Mouse (Mus musculus) megakaryocyte progenitor cell, adult 5-6 weeks (primary cell): ENCODE measurements around the gene Gm27029. TPM values are rescaled to one million over a fixed set of nuclear protein-coding genes. Genes with fewer than 3 reads are reported as not detected.
"Not testable (repeated sequence)": the region's sequence is repeated elsewhere in the genome, so short reads cannot be mapped to it uniquely, and the experiment has no call there.

Source experiments
- ATAC-seq: replicated peaks from 2 replicates; pipeline ENCODE4 v1.8.0; 2016; ENCODE audit warnings: mild to moderate bottlenecking, moderate TSS enrichment, inconsistent platforms; ENCODE audit not compliant: poor library complexity
- total RNA-seq, 2 experiments: library from RNA; stranded (forward) in 1 of 2; stranded (reverse) in 1 of 2; fragments of 157-497, 149-512 nt in 1 of 2; fragments of 200-1000 nt in 1 of 2; gene quantifications; 2 replicates each; pipeline versions ENCODE4 v1.2.3 to v1.2.4; 2015 to 2017

The Gm27029 gene
- total RNA-seq (2015) (3.9 and 5.4 TPM in 2 replicates), total RNA-seq (2017) (0.25 and 1.6 TPM in 2 replicates)

- 0 out of 2 replicates have a peak, but pooled peaks have one; percentile 5 for ATAC-seq
Observed at GRCm38 (mm10) chr11:101424105-101424851, at the start of gene Gm27029. Gene Gm27029, minus strand, starts transcription at chr11:101424796.

- no peak for ATAC-seq
Observed at GRCm38 (mm10) chr11:101474298-101474697, 49.7 kb upstream of the Gm27029 start.

- not testable (repeated sequence) for ATAC-seq
Observed at GRCm38 (mm10) chr11:101473686-101474085, 49.1 kb upstream of the Gm27029 start.

GRCm38 (mm10) chr11:101472336-101472735 lies 47.7 kb upstream of the Gm27029 start:
- ATAC-seq = no peak

GRCm38 (mm10) chr11:101471926-101472325 lies 47.3 kb upstream of the Gm27029 start:
- ATAC-seq = no peak

- ATAC-seq = no peak
Observed at GRCm38 (mm10) chr11:101470206-101470605, 45.6 kb upstream of the Gm27029 start.

GRCm38 (mm10) chr11:101469155-101469554 lies 44.6 kb upstream of the Gm27029 start:
- ATAC-seq = no peak

GRCm38 (mm10) chr11:101468731-101469130 lies 44.1 kb upstream of the Gm27029 start:
- ATAC-seq = no peak

- ATAC-seq = no peak
Observed at GRCm38 (mm10) chr11:101468263-101468688, 43.7 kb upstream of the Gm27029 start.

GRCm38 (mm10) chr11:101467477-101468262 lies 43.1 kb upstream of the Gm27029 start:
- ATAC-seq = peak; percentile 42

GRCm38 (mm10) chr11:101466552-101466950 lies 42.0 kb upstream of the Gm27029 start:
- not testable (repeated sequence) for ATAC-seq

- peak; percentile 18 for ATAC-seq
Observed at GRCm38 (mm10) chr11:101465869-101466551, 41.4 kb upstream of the Gm27029 start, which contains the start of gene Vat1. Gene Vat1, minus strand, starts transcription at chr11:101466230.

GRCm38 (mm10) chr11:101465101-101465868 lies 40.7 kb upstream of the Gm27029 start:
- peak; percentile 18; the same call in 1 of the 2 replicates for ATAC-seq

GRCm38 (mm10) chr11:101464211-101465100 lies 39.9 kb upstream of the Gm27029 start, which contains the start of gene Rnd2:
Gene Rnd2, plus strand, starts transcription at chr11:101464999.
- ATAC-seq = no peak

GRCm38 (mm10) chr11:101462583-101463440 lies 38.2 kb upstream of the Gm27029 start:
- peak; percentile 30 for ATAC-seq

GRCm38 (mm10) chr11:101462141-101462540 lies 37.5 kb upstream of the Gm27029 start:
- ATAC-seq = no peak

- no peak for ATAC-seq
Observed at GRCm38 (mm10) chr11:101460321-101460720, 35.7 kb upstream of the Gm27029 start.

GRCm38 (mm10) chr11:101459716-101460115 lies 35.1 kb upstream of the Gm27029 start:
- ATAC-seq = no peak
